Mouse (Mus musculus) MEL (cell line): ENCODE data around the gene Ncf1.

Source experiments
- CTCF ChIP-seq, 3 experiments: IDR thresholded peaks in 2 of 3; conservative IDR thresholded peaks in 1 of 3; 2 replicates each; pipeline ENCODE4 v1.5.1; 2011 to 2012; ENCODE audit warnings: low read length in 3 of 3, low read depth in 2 of 3, mild to moderate bottlenecking in 2 of 3, improper control_type of control experiment in 1 of 3, inconsistent platforms in 1 of 3, mixed read lengths in 1 of 3, moderate library complexity in 1 of 3; ENCODE audit not compliant: control insufficient read depth in 1 of 3, insufficient read depth in 1 of 3, poor library complexity in 1 of 3, severe bottlenecking in 1 of 3
- ETS1 ChIP-seq: IDR thresholded peaks from 2 replicates; pipeline ENCODE4 v1.6.1; 2012; ENCODE audit warnings: low read depth, mild to moderate bottlenecking, inconsistent platforms, low read length, improper control_type of control experiment, moderate library complexity
- MAX ChIP-seq: IDR thresholded peaks from 2 replicates; pipeline ENCODE4 v1.6.1; 2011; ENCODE audit warnings: low read length, improper control_type of control experiment
- SIN3A ChIP-seq: IDR thresholded peaks from 2 replicates; pipeline ENCODE4 v1.6.1; 2012; ENCODE audit warnings: low read length, improper control_type of control experiment, inconsistent platforms

DNA sequence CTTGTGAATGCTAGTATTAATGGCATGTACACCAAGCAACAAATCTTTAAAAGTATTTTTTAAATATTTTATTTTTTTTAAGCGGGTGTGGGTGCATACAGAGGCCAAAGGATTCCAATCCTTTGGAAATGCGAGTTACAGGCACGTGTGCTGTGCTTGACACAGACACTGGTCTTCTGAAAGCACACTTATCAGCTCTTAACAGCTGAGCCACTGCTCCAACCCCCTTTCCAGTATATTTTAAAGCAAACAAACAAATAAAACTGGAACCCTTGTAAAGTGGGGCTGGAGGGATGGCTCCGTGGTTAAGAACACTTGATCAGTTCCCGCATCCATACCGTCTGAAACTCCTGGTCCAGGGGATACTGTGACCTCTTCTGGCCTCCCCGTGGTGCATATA, 46.3 kb downstream of the Ncf1 start:
- TF ChIP-seq CTCF (IDR thresholded peaks at IDR 0.05 in 2 of 3, conservative IDR thresholded peaks at IDR 0.05 in 1 of 3; ENCODE audit: control insufficient read depth in 1 of 3, insufficient read depth in 1 of 3, low read depth in 2 of 3, low read length in 3 of 3, poor library complexity in 1 of 3, severe bottlenecking in 1 of 3) (no peak), SIN3A (peak; percentile 85), ETS1 (peak; percentile 82), MAX (peak; percentile 76)
